Mouse (Mus musculus): ENCODE results near the gene Cd7. TPM values are rescaled to one million over a fixed set of nuclear protein-coding genes. Genes with fewer than 3 reads are reported as not detected.
A peak's percentile ranks its signal among the peaks of the same experiment; 100 is the strongest.
"Not testable (repeated sequence)": the region's sequence is repeated elsewhere in the genome, so short reads cannot be mapped to it uniquely, and the experiment has no call there.

The Cd7 gene
- polyA plus RNA-seq (2015; fragmentation: Nextera tagmentation; extraction: Ambion mirVana), result 0.65 and 1.5 TPM in 2 replicates

- H3K9me3 ChIP-seq, result no peaks in the 10 kb centered on the region
- H3K27ac ChIP-seq, result no peak within 1 kb of the TSS
- H3K4me1 ChIP-seq, result no peaks in the 10 kb centered on the region
- 64% methylated on average over 5 of the region's 5 CpGs for WGBS
- H3K27me3 ChIP-seq, result no peaks in the 10 kb centered on the region; the same call in 1 of the 2 replicates
- H3K36me3 ChIP-seq, result no peaks in the 10 kb centered on the region
- H3K9ac ChIP-seq, result no peak within 1 kb of the TSS
- no peak for ATAC-seq (ENCODE audit: borderline replicate concordance, extremely low read depth, low FRiP score, low TSS enrichment)
- no peak within 1 kb of the TSS for H3K4me3 ChIP-seq
- H3K4me2 ChIP-seq, result no peak within 1 kb of the TSS
These were observed at the start of gene Cd7 for GRCm38 (mm10) chr11:121039302-121039701. TSS of gene Cd7 (minus strand) at chr11:121039418.

- Histone ChIP-seq H3K4me1 (peaks cover 6% of the 10 kb centered on the region; the same call in 1 of the 2 replicates), H3K27me3 (no peaks in the 10 kb centered on the region), H3K36me3 (no peaks in the 10 kb centered on the region), H3K4me3 (no peak overlapping the region), H3K9me3 (no peaks in the 10 kb centered on the region), H3K9ac (no peak overlapping the region), H3K4me2 (no peak overlapping the region), H3K27ac (no peak overlapping the region)
- ATAC-seq (ENCODE audit: borderline replicate concordance, extremely low read depth, low FRiP score, low TSS enrichment), result peak; percentile 19; the same call in 1 of the 2 replicates
- 39% methylated on average over 6 of the region's 6 CpGs for WGBS
These were observed 49.8 kb upstream of the Cd7 start for GRCm38 (mm10) chr11:121088997-121089396.

- Histone ChIP-seq H3K36me3 (no peaks in the 10 kb centered on the region), H3K9me3 (no peaks in the 10 kb centered on the region), H3K4me1 (peaks cover 6% of the 10 kb centered on the region; the same call in 1 of the 2 replicates), H3K4me3 (no peak overlapping the region), H3K27me3 (no peaks in the 10 kb centered on the region), H3K27ac (no peak overlapping the region), H3K9ac (no peak overlapping the region), H3K4me2 (no peak overlapping the region)
- WGBS, result 42% methylated on average over 4 of the region's 4 CpGs
- no peak for ATAC-seq (ENCODE audit: borderline replicate concordance, extremely low read depth, low FRiP score, low TSS enrichment)
These were observed 47.1 kb upstream of the Cd7 start for GRCm38 (mm10) chr11:121086296-121086695.

GRCm38 (mm10) chr11:121085181-121085580 lies 46.0 kb upstream of the Cd7 start:
- ATAC-seq (ENCODE audit: borderline replicate concordance, extremely low read depth, low FRiP score, low TSS enrichment), result no peak
- Histone ChIP-seq H3K27ac (no peak overlapping the region), H3K4me3 (no peak overlapping the region), H3K4me2 (no peak overlapping the region), H3K4me1 (no peaks in the 10 kb centered on the region; the same call in 1 of the 2 replicates), H3K36me3 (no peaks in the 10 kb centered on the region), H3K27me3 (no peaks in the 10 kb centered on the region), H3K9me3 (no peaks in the 10 kb centered on the region), H3K9ac (no peak overlapping the region)
- WGBS, result 49% methylated on average over 5 of the region's 5 CpGs

- ATAC-seq (ENCODE audit: borderline replicate concordance, extremely low read depth, low FRiP score, low TSS enrichment), result no peak
- no peak overlapping the region for H3K4me2 ChIP-seq
- H3K27me3 ChIP-seq, result no peaks in the 10 kb centered on the region
- WGBS, result 54% methylated on average over 6 of the region's 6 CpGs
- no peak overlapping the region for H3K27ac ChIP-seq
- no peaks in the 10 kb centered on the region; the same call in 1 of the 2 replicates for H3K4me1 ChIP-seq
- H3K4me3 ChIP-seq, result no peak overlapping the region
- no peaks in the 10 kb centered on the region for H3K9me3 ChIP-seq
- no peaks in the 10 kb centered on the region for H3K36me3 ChIP-seq
- no peak overlapping the region for H3K9ac ChIP-seq
These were observed 43.8 kb upstream of the Cd7 start for GRCm38 (mm10) chr11:121082857-121083500.

- 83% methylated on average over 3 of the region's 3 CpGs for WGBS
- Histone ChIP-seq H3K36me3 (no peaks in the 10 kb centered on the region), H3K4me2 (no peak overlapping the region), H3K27me3 (no peaks in the 10 kb centered on the region), H3K4me3 (no peak overlapping the region), H3K9me3 (no peaks in the 10 kb centered on the region), H3K4me1 (no peaks in the 10 kb centered on the region; the same call in 1 of the 2 replicates), H3K27ac (no peak overlapping the region), H3K9ac (no peak overlapping the region)
- ATAC-seq (ENCODE audit: borderline replicate concordance, extremely low read depth, low FRiP score, low TSS enrichment), result no peak
These were observed 43.0 kb upstream of the Cd7 start for GRCm38 (mm10) chr11:121082250-121082649.

GRCm38 (mm10) chr11:121081120-121081519 lies 41.9 kb upstream of the Cd7 start, which contains the start of gene Sectm1a:
TSS of gene Sectm1a (minus strand) at chr11:121081220.
- 59% methylated on average over 3 of the region's 3 CpGs for WGBS
- no peak within 1 kb of the TSS for H3K9ac ChIP-seq
- H3K9me3 ChIP-seq, result no peaks in the 10 kb centered on the region
- H3K36me3 ChIP-seq, result no peaks in the 10 kb centered on the region
- no peak within 1 kb of the TSS for H3K4me3 ChIP-seq
- H3K27me3 ChIP-seq, result no peaks in the 10 kb centered on the region
- no peak for ATAC-seq (ENCODE audit: borderline replicate concordance, extremely low read depth, low FRiP score, low TSS enrichment)
- H3K4me1 ChIP-seq, result no peaks in the 10 kb centered on the region; the same call in 1 of the 2 replicates
- no peak within 1 kb of the TSS for H3K4me2 ChIP-seq
- no peak within 1 kb of the TSS for H3K27ac ChIP-seq

- Histone ChIP-seq H3K9me3 (no peaks in the 10 kb centered on the region), H3K9ac (no peak overlapping the region), H3K4me2 (no peak overlapping the region), H3K4me1 (no peaks in the 10 kb centered on the region), H3K4me3 (no peak overlapping the region), H3K27me3 (no peaks in the 10 kb centered on the region), H3K27ac (no peak overlapping the region), H3K36me3 (no peaks in the 10 kb centered on the region)
- 88% methylated on average over 8 of the region's 8 CpGs for WGBS
- no peak for ATAC-seq (ENCODE audit: borderline replicate concordance, extremely low read depth, low FRiP score, low TSS enrichment)
These were observed 41.1 kb upstream of the Cd7 start for GRCm38 (mm10) chr11:121080330-121080729.

- no peak overlapping the region for H3K4me2 ChIP-seq
- 75% methylated on average over 5 of the region's 5 CpGs for WGBS
- H3K4me1 ChIP-seq, result no peaks in the 10 kb centered on the region
- H3K9me3 ChIP-seq, result no peaks in the 10 kb centered on the region
- no peak for ATAC-seq (ENCODE audit: borderline replicate concordance, extremely low read depth, low FRiP score, low TSS enrichment)
- H3K36me3 ChIP-seq, result no peaks in the 10 kb centered on the region
- H3K27ac ChIP-seq, result no peak overlapping the region
- H3K27me3 ChIP-seq, result no peaks in the 10 kb centered on the region
- H3K4me3 ChIP-seq, result no peak overlapping the region
- H3K9ac ChIP-seq, result no peak overlapping the region
These were observed 36.4 kb upstream of the Cd7 start for GRCm38 (mm10) chr11:121075655-121076054.

GRCm38 (mm10) chr11:121069662-121070061 lies 30.4 kb upstream of the Cd7 start:
- not testable (repeated sequence) for H3K27ac ChIP-seq; H3K36me3 ChIP-seq; H3K27me3 ChIP-seq; ATAC-seq (ENCODE audit: borderline replicate concordance, extremely low read depth, low FRiP score, low TSS enrichment); H3K9ac ChIP-seq; H3K4me1 ChIP-seq; H3K4me2 ChIP-seq; H3K9me3 ChIP-seq; H3K4me3 ChIP-seq
- 85% methylated on average over 12 of the region's 16 CpGs for WGBS

GRCm38 (mm10) chr11:121067895-121068294 lies 28.7 kb upstream of the Cd7 start:
- ATAC-seq (ENCODE audit: borderline replicate concordance, extremely low read depth, low FRiP score, low TSS enrichment), result no peak
- WGBS, result 89% methylated on average over 2 of the region's 2 CpGs

GRCm38 (mm10) chr11:121064197-121064596 lies 25.0 kb upstream of the Cd7 start:
- no peaks in the 10 kb centered on the region for H3K27me3 ChIP-seq
- WGBS, result 69% methylated on average over 3 of the region's 3 CpGs
- no peak for ATAC-seq (ENCODE audit: borderline replicate concordance, extremely low read depth, low FRiP score, low TSS enrichment)
- H3K36me3 ChIP-seq, result no peaks in the 10 kb centered on the region
- no peak overlapping the region for H3K4me3 ChIP-seq
- no peak overlapping the region for H3K4me2 ChIP-seq
- H3K9ac ChIP-seq, result no peak overlapping the region
- H3K9me3 ChIP-seq, result no peaks in the 10 kb centered on the region
- H3K27ac ChIP-seq, result no peak overlapping the region
- no peaks in the 10 kb centered on the region for H3K4me1 ChIP-seq

More at GRCm38 (mm10) chr11:121067895-121068294, 28.7 kb upstream of the Cd7 start:
- Histone ChIP-seq H3K27me3 (no peaks in the 10 kb centered on the region), H3K36me3 (no peaks in the 10 kb centered on the region), H3K9ac (no peak overlapping the region), H3K27ac (no peak overlapping the region), H3K4me1 (no peaks in the 10 kb centered on the region), H3K9me3 (no peaks in the 10 kb centered on the region), H3K4me3 (no peak overlapping the region), H3K4me2 (no peak overlapping the region)
